Comparison of ENCODE assay signal across 24 mouse cellular contexts in the genomic region with DNA sequence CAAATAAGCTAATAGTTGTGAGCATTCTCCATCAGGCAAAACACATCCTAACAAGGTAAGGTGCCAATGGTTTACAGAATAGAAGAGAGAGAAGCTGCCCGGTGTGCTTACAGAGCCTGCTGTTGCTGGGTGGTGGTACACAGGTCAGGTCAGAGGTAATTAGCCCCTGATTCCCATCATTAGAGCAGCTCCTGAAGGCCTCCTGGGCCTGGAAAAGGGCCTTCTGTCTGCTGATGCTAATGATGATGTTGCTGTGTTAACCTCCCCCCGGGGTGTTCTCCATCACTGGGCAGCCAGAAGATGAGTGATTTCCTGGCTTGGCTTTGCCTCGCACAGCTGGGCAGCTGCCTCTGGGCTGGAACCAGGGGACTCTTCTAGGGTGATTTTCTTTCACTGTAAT. TPM values are rescaled to one million over a fixed set of nuclear protein-coding genes. Genes with fewer than 3 reads are reported as not detected.
DNase-seq lines count a peak whose midpoint lies in the region; ATAC-seq and TF ChIP-seq lines count a peak whose summit lies in the region.
"Had no signal": no experiment of that assay in that cellular context is flagged by ENCODE, and none has a peak within 500 bp of the region (broad histone marks: within the 10 kb centered on the region; RNA-seq: fewer than 3 reads in every experiment).

No protein-coding gene starts in this region.

- TF ChIP-seq EP300 in lung, postnatal 0 days (IDR thresholded peaks at IDR 0.05), result no peak

- no peak overlapping the region for H3K27ac ChIP-seq in hindbrain, embryonic 16.5 days (ENCODE audit: low read depth, low read length)
- H3K27ac ChIP-seq in lung, postnatal 0 days (ENCODE audit: low read length), result no peak overlapping the region
- H3K27ac ChIP-seq: embryonic facial prominence, embryonic 12.5 days; forebrain, embryonic 12.5 days; layer of hippocampus, adult 2 months had no signal

- peak; percentile 32; the same call in 1 of the 2 replicates for ATAC-seq in hindbrain, embryonic 16.5 days
- ATAC-seq in megakaryocyte, adult 5-6 weeks (ENCODE audit: poor library complexity, severe bottlenecking), result no peak
- ATAC-seq in lung, postnatal 0 days, result no peak
- ATAC-seq in megakaryocyte progenitor cell, adult 5-6 weeks (replicated peaks; ENCODE audit: poor library complexity), result no peak
- ATAC-seq: intestine, postnatal 0 days had no signal

- TF ChIP-seq CTCF in lung, postnatal 0 days (IDR thresholded peaks at IDR 0.05), result no peak

- no peaks in the 10 kb centered on the region for H3K9me3 ChIP-seq in hindbrain, embryonic 16.5 days (ENCODE audit: control insufficient read depth, low read length)
- no peaks in the 10 kb centered on the region for H3K9me3 ChIP-seq in lung, postnatal 0 days (ENCODE audit: low read length)
- H3K9me3 ChIP-seq: embryonic facial prominence, embryonic 12.5 days; forebrain, embryonic 12.5 days had no signal

- H3K4me3 ChIP-seq in hindbrain, embryonic 16.5 days (ENCODE audit: low read length), result no peak overlapping the region
- no peak overlapping the region for H3K4me3 ChIP-seq in lung, postnatal 0 days (ENCODE audit: low read depth, low read length)
- H3K4me3 ChIP-seq: embryonic facial prominence, embryonic 12.5 days; forebrain, embryonic 12.5 days; layer of hippocampus, adult 2 months had no signal

- no peaks in the 10 kb centered on the region for H3K27me3 ChIP-seq in hindbrain, embryonic 16.5 days (replicated peaks; ENCODE audit: control insufficient read depth, insufficient read depth, low read length)
- no peaks in the 10 kb centered on the region for H3K27me3 ChIP-seq in lung, postnatal 0 days (replicated peaks; ENCODE audit: insufficient read depth, low read length)
- H3K27me3 ChIP-seq: embryonic facial prominence, embryonic 12.5 days; forebrain, embryonic 12.5 days had no signal

- peak; percentile 55 for DNase-seq in heart, adult 11 months
- no peak for DNase-seq in heart, postnatal 36 days
- peak; percentile 37 for DNase-seq in retina, postnatal 1 day
- no peak for DNase-seq in retina, embryonic 14.5 days (ENCODE audit: low spot score)
- DNase-seq in lung, postnatal 0 days (ENCODE audit: low spot score), result no peak
- DNase-seq: adrenal gland, postnatal 10 days; cerebellum, adult 8-10 months; cerebellum, postnatal 36 days; gastrocnemius, postnatal 36 days; kidney, postnatal 25 days; lung, postnatal 10 days; right cerebral cortex, postnatal 4 days; thymus, postnatal 14 days had no signal

- H3K9ac ChIP-seq in hindbrain, embryonic 16.5 days (ENCODE audit: low read depth, low read length), result no peak overlapping the region
- no peak overlapping the region for H3K9ac ChIP-seq in lung, postnatal 0 days (replicated peaks; ENCODE audit: low read depth)
- H3K9ac ChIP-seq: embryonic facial prominence, embryonic 12.5 days; forebrain, embryonic 12.5 days had no signal

- H3K4me2 ChIP-seq in hindbrain, embryonic 16.5 days (ENCODE audit: low read length), result no peak overlapping the region
- H3K4me2 ChIP-seq in lung, postnatal 0 days (replicated peaks; ENCODE audit: low read depth, low read length), result no peak overlapping the region
- H3K4me2 ChIP-seq: embryonic facial prominence, embryonic 12.5 days; forebrain, embryonic 12.5 days had no signal

- 29% methylated on average over 3 of the region's 3 CpGs for WGBS in hindbrain, embryonic 16.5 days
- WGBS in lung, postnatal 0 days, result 52% methylated on average over 3 of the region's 3 CpGs

- H3K36me3 ChIP-seq in hindbrain, embryonic 16.5 days (ENCODE audit: control insufficient read depth, insufficient read depth, low read length), result no peaks in the 10 kb centered on the region
- H3K36me3 ChIP-seq in lung, postnatal 0 days (ENCODE audit: insufficient read depth, low read length), result no peaks in the 10 kb centered on the region
- H3K36me3 ChIP-seq: embryonic facial prominence, embryonic 12.5 days; forebrain, embryonic 12.5 days had no signal

- H3K4me1 ChIP-seq in hindbrain, embryonic 16.5 days (ENCODE audit: control insufficient read depth, insufficient read depth, low read depth, low read length), result peaks cover 4% of the 10 kb centered on the region; the same call in 1 of the 2 replicates
- H3K4me1 ChIP-seq in lung, postnatal 0 days (ENCODE audit: insufficient read depth, low read depth, low read length), result no peaks in the 10 kb centered on the region
- H3K4me1 ChIP-seq: embryonic facial prominence, embryonic 12.5 days had no signal

- intact Hi-C loops in heart, postnatal 36 days (cut with DNase I), result no loop called here

RNA-seq across cellular contexts. Expression of gene B3gat1, which starts 15.1 kb away (rescaled TPM):
- total RNA-seq in heart, postnatal 36 days (2021), result not detected
- 32.6 and 45.4 TPM in 2 replicates for polyA plus RNA-seq in hindbrain, embryonic 16.5 days (2015; fragmentation: Nextera tagmentation; extraction: Ambion mirVana)
- total RNA-seq in megakaryocyte, adult 5-6 weeks (2015), result not detected in 2 replicates
- total RNA-seq in megakaryocyte, adult 5-6 weeks (2017), result not detected in 2 replicates
- not detected in 2 replicates for polyA plus RNA-seq in lung, postnatal 0 days (2015; fragmentation: Nextera tagmentation; extraction: Ambion mirVana)
- total RNA-seq in megakaryocyte progenitor cell, adult 5-6 weeks (2015), result not detected in 2 replicates
- total RNA-seq in megakaryocyte progenitor cell, adult 5-6 weeks (2017), result not detected in 2 replicates
- total RNA-seq: liver, adult 2 months; monocyte, adult 5-6 weeks had no signal
- polyA plus RNA-seq: heart, embryonic 16.5 days; liver, adult 2 months; liver, embryonic 16.5 days had no signal

Comparison
In these comparisons a context has a peak if more than half of its experiments do, and no peak if none do; other contexts are left out.
1. DNase-seq: peak in heart, adult 11 months (single experiment) and retina, postnatal 1 day (single experiment); none in heart, postnatal 36 days (0 of 2), retina, embryonic 14.5 days (single experiment) and lung, postnatal 0 days (single experiment).